Mouse (Mus musculus) limb, embryonic 13.5 days (tissue): ENCODE measurements at regions not wholly inside any gene's neighbourhood (a gene's known extent, or its start where the extent isn't known, plus 50 kb on each side); places are given as distances from the start of the nearest gene placed in this dataset.

ENCODE experiments used
- ATAC-seq: fragments of 200-750 bp; cut with Nextera tagmentation; 2 replicates; pipeline ENCODE4 v1.8.0; 2017; ENCODE audit warnings: low read depth, moderate number of reproducible peaks, moderate TSS enrichment; ENCODE audit not compliant: low FRiP score
- H3K27ac ChIP-seq: fragments of 300-500 bp; sonication (generic); 2 replicates; pipeline ENCODE4 v1.5.1; 2015; ENCODE audit warnings: inconsistent platforms, mild to moderate bottlenecking, moderate library complexity
- H3K27me3 ChIP-seq: fragments of 300-500 bp; sonication (generic); 2 replicates; pipeline ENCODE4 v1.6.1; 2015; ENCODE audit warnings: mild to moderate bottlenecking, inconsistent platforms
- H3K36me3 ChIP-seq: fragments of 300-500 bp; sonication (generic); 2 replicates; pipeline ENCODE4 v1.6.1; 2015; ENCODE audit warnings: inconsistent platforms, mild to moderate bottlenecking, moderate library complexity
- H3K4me1 ChIP-seq: fragments of 300-500 bp; sonication (generic); 2 replicates; pipeline ENCODE4 v1.6.1; 2015; ENCODE audit warnings: inconsistent platforms
- H3K4me2 ChIP-seq: fragments of 300-500 bp; sonication (generic); replicated peaks from 2 replicates; pipeline ENCODE4 v1.6.1; 2015; ENCODE audit warnings: inconsistent platforms, mild to moderate bottlenecking, moderate library complexity
- H3K4me3 ChIP-seq: fragments of 300-500 bp; sonication (generic); 2 replicates; pipeline ENCODE4 v1.5.1; 2015; ENCODE audit warnings: moderate library complexity, mild to moderate bottlenecking, inconsistent platforms
- H3K9ac ChIP-seq: fragments of 300-500 bp; sonication (generic); 2 replicates; pipeline ENCODE4 v1.6.1; 2015; ENCODE audit warnings: mild to moderate bottlenecking, inconsistent platforms
- H3K9me3 ChIP-seq: fragments of 300-500 bp; sonication (generic); 2 replicates; pipeline ENCODE4 v1.6.1; 2016; ENCODE audit warnings: inconsistent platforms
- WGBS: fragments of 180-500 bp; shearing (Covaris S2); methylation state at CpG from one replicate; pipeline ENCODE4 v1.1.7; 2015; 5-methylcytosine and 5-hydroxymethylcytosine counted together

- H3K4me3 ChIP-seq: no peak overlapping the region
- no peak overlapping the region for H3K4me2 ChIP-seq
- WGBS: 88% methylated on average over 4 of the region's 4 CpGs
- ATAC-seq: no peak
- no peaks in the 10 kb centered on the region for H3K9me3 ChIP-seq
- no peaks in the 10 kb centered on the region for H3K27me3 ChIP-seq
- no peaks in the 10 kb centered on the region for H3K36me3 ChIP-seq
- no peak overlapping the region for H3K27ac ChIP-seq
- no peak overlapping the region for H3K9ac ChIP-seq
- H3K4me1 ChIP-seq: no peaks in the 10 kb centered on the region
These were observed 177.5 kb downstream of the Bcl11b start for GRCm38 (mm10) chr12:107825921-107826320.

DNA sequence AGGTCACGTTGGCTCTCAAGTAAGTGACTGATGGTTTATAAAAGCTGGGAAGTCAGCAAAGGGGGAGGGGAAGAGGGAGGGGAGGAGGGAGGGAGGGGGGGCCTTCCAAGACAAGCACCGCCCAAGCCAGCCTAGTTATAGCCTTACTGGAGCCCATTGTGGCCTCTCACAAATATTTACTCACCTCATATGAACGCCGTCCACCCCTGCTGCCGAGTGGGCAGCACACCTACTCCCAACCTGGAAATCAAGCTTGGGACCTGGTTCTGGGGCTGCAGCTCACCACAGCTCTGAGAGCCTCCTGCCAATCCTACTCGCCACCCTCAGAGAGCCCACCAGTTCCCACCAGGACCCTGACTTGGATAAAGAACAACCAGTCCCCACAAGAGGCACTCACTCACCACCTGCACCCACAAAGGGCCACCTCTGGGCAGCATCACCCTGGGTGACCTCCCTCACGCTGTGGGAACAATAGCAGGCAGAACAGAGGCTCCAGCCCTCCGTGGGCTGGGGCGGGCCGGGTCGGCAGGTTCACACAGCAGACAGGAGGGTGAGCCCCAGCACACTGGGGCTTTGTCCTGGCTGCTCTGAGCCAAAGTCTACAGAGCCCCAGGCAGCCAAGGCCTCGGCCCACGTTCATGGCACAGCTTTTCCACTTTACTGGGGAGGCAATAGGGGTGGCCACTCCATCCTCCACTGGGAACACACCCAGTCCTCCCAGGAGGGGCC is 171.8 kb downstream of the Bcl11b start:
- H3K27ac ChIP-seq: no peak overlapping the region
- no peaks in the 10 kb centered on the region for H3K36me3 ChIP-seq
- 44% methylated on average over 13 of the region's 13 CpGs for WGBS
- no peaks in the 10 kb centered on the region for H3K9me3 ChIP-seq
- no peak overlapping the region for H3K9ac ChIP-seq
- no peak overlapping the region for H3K4me3 ChIP-seq
- no peaks in the 10 kb centered on the region; the same call in 1 of the 2 replicates for H3K27me3 ChIP-seq
- H3K4me2 ChIP-seq: no peak overlapping the region
- no peak for ATAC-seq
- H3K4me1 ChIP-seq: peaks cover 6% of the 10 kb centered on the region; the same call in 1 of the 2 replicates

GRCm38 (mm10) chr12:107833001-107833400 is 170.4 kb downstream of the Bcl11b start:
- no peak overlapping the region for H3K9ac ChIP-seq
- no peak overlapping the region for H3K4me3 ChIP-seq
- no peaks in the 10 kb centered on the region for H3K36me3 ChIP-seq
- 94% methylated on average over 8 of the region's 8 CpGs for whole genome bisulfite sequencing
- H3K4me2 ChIP-seq: no peak overlapping the region
- no peaks in the 10 kb centered on the region; the same call in 1 of the 2 replicates for H3K27me3 ChIP-seq
- H3K27ac ChIP-seq: no peak overlapping the region
- no peaks in the 10 kb centered on the region for H3K9me3 ChIP-seq
- H3K4me1 ChIP-seq: peaks cover 6% of the 10 kb centered on the region; the same call in 1 of the 2 replicates
- no peak for ATAC-seq

GRCm38 (mm10) chr12:107834512-107834911 is 168.9 kb downstream of the Bcl11b start:
- no peak for ATAC-seq
- no peak overlapping the region for H3K27ac ChIP-seq
- H3K9ac ChIP-seq: no peak overlapping the region
- no peaks in the 10 kb centered on the region for H3K9me3 ChIP-seq
- H3K4me1 ChIP-seq: peaks cover 6% of the 10 kb centered on the region; the same call in 1 of the 2 replicates
- H3K4me3 ChIP-seq: no peak overlapping the region
- WGBS: 82% methylated on average over 5 of the region's 5 CpGs
- H3K27me3 ChIP-seq: no peaks in the 10 kb centered on the region; the same call in 1 of the 2 replicates
- H3K4me2 ChIP-seq: no peak overlapping the region
- no peaks in the 10 kb centered on the region for H3K36me3 ChIP-seq

GRCm38 (mm10) chr12:107837741-107838140 is 165.7 kb downstream of the Bcl11b start:
- Histone ChIP-seq H3K9ac (no peak overlapping the region), H3K36me3 (no peaks in the 10 kb centered on the region), H3K4me2 (no peak overlapping the region), H3K27me3 (no peaks in the 10 kb centered on the region; the same call in 1 of the 2 replicates), H3K4me3 (no peak overlapping the region), H3K9me3 (no peaks in the 10 kb centered on the region), H3K4me1 (no peaks in the 10 kb centered on the region), H3K27ac (no peak overlapping the region)
- ATAC-seq: no peak
- WGBS: 92% methylated on average over 12 of the region's 12 CpGs

DNA sequence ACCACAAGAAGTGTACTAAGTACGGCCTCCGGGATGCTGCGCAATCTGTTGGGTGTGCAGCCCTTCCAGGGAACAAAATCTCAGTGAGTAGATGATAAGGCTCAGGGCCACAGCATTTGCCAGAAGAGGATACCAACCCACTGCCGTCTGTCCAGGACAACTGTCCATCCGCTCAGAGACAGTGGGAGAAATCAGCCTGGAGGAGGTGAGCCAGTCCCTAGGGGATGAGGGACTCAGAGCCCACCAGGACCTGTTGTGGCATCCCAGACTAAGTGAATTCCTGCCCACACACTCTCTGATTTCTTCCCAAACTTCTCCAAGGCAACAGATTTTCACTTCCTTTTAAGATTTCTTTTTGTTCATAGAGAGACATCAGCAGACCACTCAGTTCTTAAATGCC is 158.8 kb downstream of the Bcl11b start:
- no peaks in the 10 kb centered on the region for H3K9me3 ChIP-seq
- no peak overlapping the region for H3K4me2 ChIP-seq
- no peak for ATAC-seq
- H3K27ac ChIP-seq: no peak overlapping the region
- H3K36me3 ChIP-seq: no peaks in the 10 kb centered on the region
- 86% methylated on average over 5 of the region's 5 CpGs for WGBS
- H3K4me1 ChIP-seq: no peaks in the 10 kb centered on the region
- no peak overlapping the region for H3K4me3 ChIP-seq
- no peak overlapping the region for H3K9ac ChIP-seq
- no peaks in the 10 kb centered on the region for H3K27me3 ChIP-seq

GRCm38 (mm10) chr12:107850591-107850990 is 152.8 kb downstream of the Bcl11b start:
- H3K27me3 ChIP-seq: no peaks in the 10 kb centered on the region
- 92% methylated on average over 7 of the region's 7 CpGs for WGBS

GRCm38 (mm10) chr12:107852921-107853320 is 150.5 kb downstream of the Bcl11b start:
- no peak overlapping the region for H3K4me2 ChIP-seq
- no peaks in the 10 kb centered on the region for H3K27me3 ChIP-seq
- peaks cover 9% of the 10 kb centered on the region; the same call in 1 of the 2 replicates for H3K4me1 ChIP-seq
- no peak overlapping the region for H3K27ac ChIP-seq
- no peaks in the 10 kb centered on the region for H3K9me3 ChIP-seq
- no peak overlapping the region for H3K9ac ChIP-seq
- 61% methylated on average over 7 of the region's 7 CpGs for WGBS
- no peak for ATAC-seq
- no peaks in the 10 kb centered on the region for H3K36me3 ChIP-seq
- H3K4me3 ChIP-seq: no peak overlapping the region

More at GRCm38 (mm10) chr12:107850591-107850990, 152.8 kb downstream of the Bcl11b start:
- peaks cover 3% of the 10 kb centered on the region; the same call in 1 of the 2 replicates for H3K4me1 ChIP-seq
- no peak for ATAC-seq
- no peak overlapping the region for H3K4me3 ChIP-seq
- H3K27ac ChIP-seq: no peak overlapping the region
- no peak overlapping the region for H3K4me2 ChIP-seq
- no peaks in the 10 kb centered on the region for H3K9me3 ChIP-seq
- H3K9ac ChIP-seq: no peak overlapping the region
- H3K36me3 ChIP-seq: no peaks in the 10 kb centered on the region

DNA sequence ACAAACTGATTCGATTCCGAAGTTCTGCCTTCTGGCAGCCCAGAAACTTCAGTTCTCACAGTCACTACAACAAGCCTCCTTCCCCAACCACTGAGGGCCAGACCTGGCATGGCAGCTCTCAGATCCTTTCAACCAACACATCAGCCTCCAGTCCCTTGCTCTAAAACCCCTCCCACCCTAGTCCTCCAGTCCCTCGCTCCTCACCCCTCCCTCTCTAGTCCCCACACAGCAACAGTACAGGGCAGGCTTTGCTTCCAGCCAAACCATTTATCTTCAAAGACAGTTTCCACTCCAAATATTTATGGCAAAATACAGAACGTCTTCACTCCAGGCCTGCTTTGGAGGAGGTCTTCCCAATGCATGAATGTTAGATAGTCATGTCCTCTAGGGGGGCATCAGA is 147.9 kb downstream of the Bcl11b start:
- H3K27ac ChIP-seq: no peak overlapping the region
- no peak for ATAC-seq
- H3K36me3 ChIP-seq: no peaks in the 10 kb centered on the region
- no peak overlapping the region for H3K4me3 ChIP-seq
- H3K9me3 ChIP-seq: no peaks in the 10 kb centered on the region
- 54% methylated on average over 4 of the region's 4 CpGs for WGBS
- H3K27me3 ChIP-seq: no peaks in the 10 kb centered on the region
- H3K4me1 ChIP-seq: peaks cover 22% of the 10 kb centered on the region
- no peak overlapping the region for H3K9ac ChIP-seq
- no peak overlapping the region for H3K4me2 ChIP-seq

DNA sequence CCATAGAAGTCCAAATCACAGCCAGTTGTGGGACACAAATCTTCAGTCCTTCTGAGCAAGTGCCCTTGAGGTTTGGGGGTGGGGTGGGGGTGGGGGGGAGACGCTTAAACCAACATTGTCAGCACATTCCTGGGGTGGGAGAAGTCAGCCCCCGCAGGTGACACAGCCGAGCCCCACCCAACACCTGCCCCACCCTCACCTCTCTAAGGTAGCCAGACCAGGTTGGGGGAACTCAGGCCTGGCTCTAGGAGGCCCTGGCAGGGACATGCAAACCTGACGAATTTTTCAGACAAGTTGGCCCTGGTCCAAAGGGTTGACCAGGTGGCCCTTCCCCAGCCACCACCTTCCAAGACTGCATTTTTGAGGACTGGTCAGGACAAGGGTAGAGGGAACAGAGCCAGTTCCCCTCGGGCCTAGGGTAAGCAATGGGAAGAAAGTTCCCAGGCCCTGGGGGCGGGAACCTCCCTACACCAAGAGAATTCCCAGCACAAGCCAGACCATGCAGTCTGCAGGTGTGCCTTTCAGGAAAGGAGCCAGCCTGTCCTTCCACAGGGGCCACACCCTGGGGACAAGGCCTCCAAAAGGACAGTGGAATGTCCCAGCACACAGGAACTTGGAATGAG is 146.9 kb downstream of the Bcl11b start:
- 0 out of 2 replicates have a peak overlapping the region, but pooled peaks have one; percentile 33 for H3K27ac ChIP-seq
- no peak overlapping the region for H3K9ac ChIP-seq
- peaks cover 22% of the 10 kb centered on the region for H3K4me1 ChIP-seq
- ATAC-seq: no peak
- H3K9me3 ChIP-seq: no peaks in the 10 kb centered on the region
- H3K27me3 ChIP-seq: no peaks in the 10 kb centered on the region
- H3K4me3 ChIP-seq: no peak overlapping the region
- no peaks in the 10 kb centered on the region for H3K36me3 ChIP-seq
- WGBS: 64% methylated on average over 6 of the region's 6 CpGs
- H3K4me2 ChIP-seq: no peak overlapping the region

DNA sequence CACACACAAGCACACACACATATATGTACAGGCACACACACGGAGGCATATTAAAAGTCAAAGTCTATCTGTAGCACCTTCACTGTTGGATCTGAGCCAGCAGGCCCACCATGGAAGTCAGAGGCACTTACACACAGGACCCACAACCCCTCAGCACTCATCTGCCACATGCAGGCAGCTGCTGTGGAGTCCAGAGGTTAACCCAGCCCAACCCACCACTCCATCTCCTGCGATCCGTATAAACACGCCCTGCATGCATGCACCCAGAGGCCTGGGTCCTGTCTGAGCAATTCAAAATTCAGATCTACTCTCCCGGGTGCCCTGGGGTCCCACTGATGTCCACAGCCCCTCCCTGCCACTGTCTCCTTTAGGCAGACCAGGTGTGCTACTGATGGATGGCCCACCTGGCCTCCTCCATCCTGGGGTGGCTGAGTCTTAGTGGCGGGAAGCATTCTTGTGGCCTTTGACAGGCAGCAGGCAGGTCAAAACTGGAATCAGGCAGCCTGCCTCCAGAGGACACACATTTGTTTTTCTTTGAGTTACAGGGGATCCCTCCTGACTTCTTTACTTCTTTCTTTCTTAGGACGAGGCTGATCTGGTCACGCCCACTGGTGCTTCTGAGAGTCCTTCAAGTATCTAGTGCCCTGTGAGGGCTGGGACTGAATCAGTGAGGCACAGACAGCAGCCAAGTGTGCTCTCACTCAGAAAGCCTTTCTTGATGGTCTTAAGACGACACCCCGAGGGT is 144.7 kb downstream of the Bcl11b start:
- Histone ChIP-seq H3K4me1 (peaks cover 22% of the 10 kb centered on the region), H3K4me3 (no peak overlapping the region), H3K4me2 (no peak overlapping the region), H3K27ac (no peak overlapping the region), H3K36me3 (no peaks in the 10 kb centered on the region), H3K9ac (no peak overlapping the region), H3K9me3 (no peaks in the 10 kb centered on the region), H3K27me3 (no peaks in the 10 kb centered on the region)
- WGBS: 54% methylated on average over 10 of the region's 10 CpGs
- 0 out of 2 replicates have a peak, but pooled peaks have one; percentile 36 for ATAC-seq

GRCm38 (mm10) chr12:107859750-107860149 is 143.7 kb downstream of the Bcl11b start:
- Histone ChIP-seq H3K9ac (no peak overlapping the region), H3K4me2 (no peak overlapping the region), H3K4me3 (no peak overlapping the region), H3K27ac (no peak overlapping the region), H3K9me3 (no peaks in the 10 kb centered on the region), H3K27me3 (no peaks in the 10 kb centered on the region), H3K4me1 (peaks cover 22% of the 10 kb centered on the region), H3K36me3 (no peaks in the 10 kb centered on the region)
- no peak for ATAC-seq
- 20% methylated on average over 7 of the region's 8 CpGs for WGBS
